Mouse (Mus musculus) limb, embryonic 14.5 days (tissue): ENCODE data around the gene Zscan2. TPM values are rescaled to one million over a fixed set of nuclear protein-coding genes. Genes with fewer than 3 reads are reported as not detected.

ENCODE experiments used
- ATAC-seq: fragments of 200-750 bp; cut with Nextera tagmentation; 2 replicates; pipeline ENCODE4 v1.8.0; 2017; ENCODE audit warnings: low read depth, moderate number of reproducible peaks, moderate TSS enrichment; ENCODE audit not compliant: low FRiP score
- DNase-seq: peaks from one replicate; pipeline ENCODE4 v3.0.0-alpha.2; 2015; ENCODE audit warnings: low spot score
- H3K27ac ChIP-seq: fragments of 300-500 bp; sonication (generic); replicated peaks from 2 replicates; pipeline ENCODE4 v1.5.1; 2014; ENCODE audit warnings: low read depth, mild to moderate bottlenecking, low read length, moderate library complexity, mixed read lengths
- H3K27me3 ChIP-seq: fragments of 300-500 bp; sonication (generic); 2 replicates; pipeline ENCODE4 v1.6.1; 2014; ENCODE audit warnings: low read length, mixed read lengths; ENCODE audit not compliant: control insufficient read depth, insufficient read depth
- H3K36me3 ChIP-seq: fragments of 300-500 bp; sonication (generic); 2 replicates; pipeline ENCODE4 v1.6.1; 2014; ENCODE audit warnings: mild to moderate bottlenecking, low read length, moderate library complexity, mixed read lengths; ENCODE audit not compliant: control insufficient read depth, insufficient read depth
- H3K4me1 ChIP-seq: fragments of 300-500 bp; sonication (generic); 2 replicates; pipeline ENCODE4 v1.6.1; 2014; ENCODE audit warnings: antibody characterized with exemption, low read length, mixed read lengths; ENCODE audit not compliant: control insufficient read depth, insufficient read depth
- H3K4me2 ChIP-seq: fragments of 300-500 bp; sonication (generic); replicated peaks from 2 replicates; pipeline ENCODE4 v1.6.1; 2014; ENCODE audit warnings: low read depth, mild to moderate bottlenecking, low read length, moderate library complexity; ENCODE audit not compliant: severe bottlenecking
- H3K4me3 ChIP-seq: fragments of 300-500 bp; sonication (generic); replicated peaks from 2 replicates; pipeline ENCODE4 v1.5.1; 2014; ENCODE audit warnings: low read length
- H3K9ac ChIP-seq: fragments of 300-500 bp; sonication (generic); 2 replicates; pipeline ENCODE4 v1.6.1; 2014; ENCODE audit warnings: mild to moderate bottlenecking, low read depth, low read length, moderate library complexity; ENCODE audit not compliant: severe bottlenecking
- H3K9me3 ChIP-seq: fragments of 300-500 bp; sonication (generic); 2 replicates; pipeline ENCODE4 v1.6.1; 2016; ENCODE audit warnings: low read length; ENCODE audit not compliant: control insufficient read depth
- POLR2A ChIP-seq: fragments of 200-500 bp; IDR thresholded peaks from 2 replicates; pipeline ENCODE4 v1.8.0; 2012; ENCODE audit warnings: inconsistent platforms, mild to moderate bottlenecking, moderate library complexity, borderline replicate concordance; ENCODE audit not compliant: insufficient read depth, insufficient read length; ENCODE audit errors: extremely low read depth
- WGBS: fragments of 180-500 bp; shearing (Covaris S2); extraction: QIAGEN DNeasy Blood & Tissue Kit; methylation state at CpG from one replicate; pipeline ENCODE4 v1.1.7; 2014; 5-methylcytosine and 5-hydroxymethylcytosine counted together
- polyA plus RNA-seq, 2 experiments: library from polyadenylated mRNA; depleted of rRNA in 1 of 2; stranded (reverse) in 1 of 2; unstranded in 1 of 2; fragments of >200 nt; fragmentation: Nextera tagmentation in 1 of 2; extraction: Ambion mirVana in 1 of 2; gene quantifications; 2 replicates each; pipeline versions ENCODE4 v1.2.1 to v1.2.3; 2012 to 2014

Zscan2 gene
- polyA plus RNA-seq, 2 experiments = 2.7 to 19.8 TPM

GRCm38 (mm10) chr7:80917916-80918465, 57.3 kb downstream of the Zscan2 start:
- ATAC-seq = no peak
- DNase-seq = no peak
- H3K9me3 ChIP-seq = no peaks in the 10 kb centered on the region
- H3K27ac ChIP-seq = no peak overlapping the region
- no peak for TF ChIP-seq POLR2A
- no peak overlapping the region for H3K9ac ChIP-seq
- H3K4me2 ChIP-seq = no peak overlapping the region
- H3K4me3 ChIP-seq = no peak overlapping the region
- H3K27me3 ChIP-seq = no peaks in the 10 kb centered on the region
- WGBS = 72% methylated on average over 4 of the region's 4 CpGs
- H3K4me1 ChIP-seq = no peaks in the 10 kb centered on the region
- H3K36me3 ChIP-seq = peaks cover 87% of the 10 kb centered on the region

DNA sequence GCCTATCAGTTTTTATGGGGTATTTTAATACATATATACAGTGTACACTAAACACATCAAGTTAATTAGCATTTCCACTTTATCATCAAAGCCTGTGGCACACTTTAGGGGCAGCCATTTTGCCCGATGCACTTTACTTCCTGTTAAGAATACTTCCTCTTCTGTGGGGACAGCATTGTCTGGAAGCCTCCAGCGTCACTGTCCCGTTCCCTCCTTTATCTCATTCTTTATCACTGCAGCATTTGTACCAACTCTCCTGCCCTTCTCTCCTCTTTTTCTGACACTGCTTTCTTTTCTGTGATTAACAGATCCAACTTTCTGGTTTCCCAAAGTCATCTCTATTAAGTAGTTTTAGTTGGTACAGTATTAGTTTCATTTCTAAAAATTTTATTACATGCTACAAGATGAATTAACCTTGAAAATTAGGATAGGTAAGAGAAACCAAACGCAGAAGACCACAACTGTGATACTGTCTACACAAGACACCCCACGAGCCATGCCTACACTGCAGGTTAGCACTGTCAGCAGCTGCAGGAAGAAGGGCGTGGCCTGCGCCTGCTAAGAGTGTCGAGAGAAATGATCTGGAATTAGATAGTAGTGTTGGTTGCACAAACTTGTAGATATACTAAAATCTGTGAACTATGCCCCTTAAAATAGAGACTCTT, 58.4 kb downstream of the Zscan2 start:
- Histone ChIP-seq H3K27me3 (no peaks in the 10 kb centered on the region), H3K36me3 (peaks cover 79% of the 10 kb centered on the region), H3K4me2 (no peak overlapping the region), H3K9me3 (no peaks in the 10 kb centered on the region), H3K27ac (no peak overlapping the region), H3K9ac (no peak overlapping the region), H3K4me3 (no peak overlapping the region), H3K4me1 (no peaks in the 10 kb centered on the region)
- no peak for TF ChIP-seq POLR2A
- WGBS = 79% methylated on average over 8 of the region's 8 CpGs
- DNase-seq = no peak
- ATAC-seq = no peak

DNA sequence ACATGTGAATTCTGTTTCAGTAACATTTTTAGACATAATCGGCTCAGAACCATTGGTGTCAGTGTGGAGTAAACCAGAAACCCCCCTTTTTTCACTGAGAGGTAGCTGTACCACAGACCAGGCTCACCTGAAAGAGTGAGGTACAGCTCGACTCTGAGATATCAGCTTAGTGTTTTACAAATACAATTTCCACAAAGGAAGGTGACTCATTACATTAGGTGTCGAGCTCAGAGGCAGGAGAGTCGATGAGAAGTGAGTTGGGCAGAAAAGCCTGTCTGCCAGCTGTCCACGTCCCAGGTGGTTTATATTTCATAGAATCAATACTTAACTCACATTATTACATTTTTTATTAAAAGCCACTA, 58.9 kb downstream of the Zscan2 start:
- ATAC-seq (no peak), DNase-seq (no peak)
- Histone ChIP-seq H3K36me3 (peaks cover 79% of the 10 kb centered on the region), H3K4me1 (no peaks in the 10 kb centered on the region), H3K9ac (no peak overlapping the region), H3K27me3 (no peaks in the 10 kb centered on the region), H3K9me3 (no peaks in the 10 kb centered on the region), H3K27ac (no peak overlapping the region), H3K4me3 (no peak overlapping the region), H3K4me2 (no peak overlapping the region)
- no peak for TF ChIP-seq POLR2A
- 74% methylated on average over 5 of the region's 5 CpGs for WGBS

DNA sequence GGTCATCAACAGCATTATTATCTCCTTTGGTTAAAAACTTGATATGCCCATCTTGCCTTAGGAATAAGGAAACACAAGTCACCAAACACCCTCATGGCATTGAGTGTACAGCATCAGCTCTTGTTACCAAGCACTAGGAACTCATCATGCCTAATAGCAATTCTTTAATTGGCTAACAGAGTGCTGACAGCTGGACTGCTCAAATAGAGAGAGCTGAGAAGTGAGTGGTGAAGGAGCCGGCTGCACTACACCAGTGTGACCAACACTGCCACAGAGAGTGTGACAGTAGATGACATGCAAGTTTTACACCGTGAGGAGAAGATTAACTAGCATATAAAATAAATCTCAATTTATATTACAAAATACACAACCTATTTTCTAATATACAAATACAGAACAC, 62.4 kb downstream of the Zscan2 start:
- Histone ChIP-seq H3K9me3 (no peaks in the 10 kb centered on the region), H3K4me2 (no peak overlapping the region), H3K4me3 (no peak overlapping the region), H3K27me3 (no peaks in the 10 kb centered on the region), H3K4me1 (no peaks in the 10 kb centered on the region), H3K9ac (no peak overlapping the region), H3K36me3 (peaks cover 71% of the 10 kb centered on the region), H3K27ac (no peak overlapping the region)
- 88% methylated on average over 2 of the region's 2 CpGs for WGBS
- no peak for TF ChIP-seq POLR2A
- ATAC-seq = no peak
- DNase-seq = no peak

Other genes with a start within 250 kb of the Zscan2 start
- gene Crtc3, start 172.0 kb upstream of the Zscan2 start, polyA plus RNA-seq (2012; rRNA removed) = 18.6 and 24.4 TPM in 2 replicates
- gene Crtc3, start 172.0 kb upstream of the Zscan2 start, polyA plus RNA-seq (2014; fragmentation: Nextera tagmentation; extraction: Ambion mirVana) = 26.4 and 29.9 TPM in 2 replicates
- 43.9 and 48.4 TPM in 2 replicates for gene Iqgap1, start 34.9 kb upstream of the Zscan2 start, polyA plus RNA-seq (2012; rRNA removed)
- 88.5 and 93.2 TPM in 2 replicates for gene Iqgap1, start 34.9 kb upstream of the Zscan2 start, polyA plus RNA-seq (2014; fragmentation: Nextera tagmentation; extraction: Ambion mirVana)
- gene Wdr73, start 40.3 kb downstream of the Zscan2 start, polyA plus RNA-seq (2012; rRNA removed) = 23.1 and 26.5 TPM in 2 replicates
- 22.6 and 26.0 TPM in 2 replicates for gene Wdr73, start 40.3 kb downstream of the Zscan2 start, polyA plus RNA-seq (2014; fragmentation: Nextera tagmentation; extraction: Ambion mirVana)
- gene Nmb, start 44.2 kb downstream of the Zscan2 start, polyA plus RNA-seq (2012; rRNA removed) = 8.3 and 8.5 TPM in 2 replicates
- 4.9 and 8.1 TPM in 2 replicates for gene Nmb, start 44.2 kb downstream of the Zscan2 start, polyA plus RNA-seq (2014; fragmentation: Nextera tagmentation; extraction: Ambion mirVana)
- gene Sec11a, start 86.9 kb downstream of the Zscan2 start, polyA plus RNA-seq (2012; rRNA removed) = 158 and 177 TPM in 2 replicates
- 189 and 224 TPM in 2 replicates for gene Sec11a, start 86.9 kb downstream of the Zscan2 start, polyA plus RNA-seq (2014; fragmentation: Nextera tagmentation; extraction: Ambion mirVana)
- 24.3 and 31.6 TPM in 2 replicates for gene Zfp592, start 132.8 kb downstream of the Zscan2 start, polyA plus RNA-seq (2012; rRNA removed)
- 13.7 and 16.1 TPM in 2 replicates for gene Zfp592, start 132.8 kb downstream of the Zscan2 start, polyA plus RNA-seq (2014; fragmentation: Nextera tagmentation; extraction: Ambion mirVana)
- 3.4 and 3.5 TPM in 2 replicates for gene Alpk3, start 196.7 kb downstream of the Zscan2 start, polyA plus RNA-seq (2012; rRNA removed)
- gene Alpk3, start 196.7 kb downstream of the Zscan2 start, polyA plus RNA-seq (2014; fragmentation: Nextera tagmentation; extraction: Ambion mirVana) = 3.2 and 3.9 TPM in 2 replicates